Mouse (Mus musculus) layer of hippocampus, postnatal 25 days (tissue): Measurements from ENCODE around the gene Rlbp1. TPM values are rescaled to one million over a fixed set of nuclear protein-coding genes. Genes with fewer than 3 reads are reported as not detected.

Experiments used
- DNase-seq, 2 experiments: peaks; one replicate each; pipeline ENCODE4 v3.0.0; 2022; ENCODE audit warnings: mixed read lengths in 2 of 2, low spot score in 1 of 2; ENCODE audit errors: extremely low spot score in 1 of 2
- total RNA-seq, 2 experiments: library from RNA; stranded (reverse); gene quantifications; 2 replicates each; pipeline ENCODE4 v1.2.3; 2021

Gene Rlbp1
- total RNA-seq, 2 experiments from 2014 or later: 20.0 to 20.7 TPM

- no peak for DNase-seq
Measured at GRCm38 (mm10) chr7:79333419-79333818, 53.4 kb downstream of the Rlbp1 start.

GRCm38 (mm10) chr7:79331197-79331596 lies 55.7 kb downstream of the Rlbp1 start:
- no peak for DNase-seq

- DNase-seq: no peak
Measured at GRCm38 (mm10) chr7:79328769-79329168, 58.1 kb downstream of the Rlbp1 start.

Other genes starting within 250 kb of the Rlbp1 start
- gene Mfge8, start 238.0 kb downstream of the Rlbp1 start, total RNA-seq: 100 to 1,000 TPM; 146 to 168 TPM
- 10 to 100 TPM; 67.1 to 83.8 TPM for gene Abhd2, start 113.8 kb downstream of the Rlbp1 start, total RNA-seq
- under 1 TPM; 0.26 to 0.37 TPM for gene Fanci, start 4.9 kb upstream of the Rlbp1 start, total RNA-seq
- gene Polg, start 79.3 kb upstream of the Rlbp1 start, total RNA-seq: 10 to 100 TPM; 74.2 to 91.0 TPM
- 1 to 10 TPM; 2.1 to 2.4 TPM for gene Rhcg, start 230.6 kb upstream of the Rlbp1 start, total RNA-seq